Mouse (Mus musculus): Measurements from ENCODE around the gene Gimap8. TPM values are rescaled to one million over a fixed set of nuclear protein-coding genes. Genes with fewer than 3 reads are reported as not detected.

Gene Gimap8
- polyA plus RNA-seq, 1 experiment: 22.2 TPM

- peak overlapping the region; percentile 61 for H3K4me3 ChIP-seq (ENCODE audit: extremely low read depth, insufficient read depth, insufficient read length)
- peak overlapping the region; percentile 94 for H3K27ac ChIP-seq (ENCODE audit: insufficient read depth, low read length)
- H3K27me3 ChIP-seq (ENCODE audit: control insufficient read depth, insufficient read depth, low read length): no peaks in the 10 kb centered on the region
- 37% methylated on average over 2 of the region's 2 CpGs for WGBS
- no peak for TF ChIP-seq CTCF (IDR thresholded peaks at IDR 0.05; ENCODE audit: extremely low read depth, insufficient read depth, insufficient read length, insufficient replicate concordance)
- TF ChIP-seq POLR2A (IDR thresholded peaks at IDR 0.05; ENCODE audit: low read depth, low read length): peak; percentile 10; the same call in 1 of the 2 replicates
- DNase-seq (ENCODE audit: low read depth in 1 of 2, low spot score in 2 of 2): no peak
- peaks cover 21% of the 10 kb centered on the region for H3K36me3 ChIP-seq (ENCODE audit: control insufficient read depth, insufficient read depth, low read length)
- peaks cover 19% of the 10 kb centered on the region for H3K4me1 ChIP-seq (ENCODE audit: control insufficient read depth, insufficient read depth, insufficient read length)
Measured at GRCm38 (mm10) chr6:48687077-48687476, 40.0 kb downstream of the Gimap8 start.

GRCm38 (mm10) chr6:48689320-48689719, 42.3 kb downstream of the Gimap8 start:
- Histone ChIP-seq H3K27me3 (ENCODE audit: control insufficient read depth, insufficient read depth, low read length) (no peaks in the 10 kb centered on the region), H3K4me1 (ENCODE audit: control insufficient read depth, insufficient read depth, insufficient read length) (peaks cover 27% of the 10 kb centered on the region), H3K27ac (ENCODE audit: insufficient read depth, low read length) (peak overlapping the region; percentile 73), H3K36me3 (ENCODE audit: control insufficient read depth, insufficient read depth, low read length) (peaks cover 22% of the 10 kb centered on the region), H3K4me3 (ENCODE audit: extremely low read depth, insufficient read depth, insufficient read length) (peak overlapping the region; percentile 6; the same call in 1 of the 2 replicates)
- DNase-seq (ENCODE audit: low read depth in 1 of 2, low spot score in 2 of 2): peak in 1 of 2 experiments; percentile 55
- WGBS: 19% methylated on average over 2 of the region's 2 CpGs
- TF ChIP-seq POLR2A (IDR thresholded peaks at IDR 0.05; ENCODE audit: low read depth, low read length) (no peak), CTCF (IDR thresholded peaks at IDR 0.05; ENCODE audit: extremely low read depth, insufficient read depth, insufficient read length, insufficient replicate concordance) (no peak)

GRCm38 (mm10) chr6:48692962-48693361, 45.9 kb downstream of the Gimap8 start:
- Histone ChIP-seq H3K4me3 (ENCODE audit: extremely low read depth, insufficient read depth, insufficient read length) (no peak overlapping the region), H3K4me1 (ENCODE audit: control insufficient read depth, insufficient read depth, insufficient read length) (peaks cover 19% of the 10 kb centered on the region), H3K36me3 (ENCODE audit: control insufficient read depth, insufficient read depth, low read length) (peaks cover 18% of the 10 kb centered on the region), H3K27me3 (ENCODE audit: control insufficient read depth, insufficient read depth, low read length) (no peaks in the 10 kb centered on the region), H3K27ac (ENCODE audit: insufficient read depth, low read length) (peak overlapping the region; percentile 84)
- TF ChIP-seq CTCF (IDR thresholded peaks at IDR 0.05; ENCODE audit: extremely low read depth, insufficient read depth, insufficient read length, insufficient replicate concordance) (no peak), POLR2A (IDR thresholded peaks at IDR 0.05; ENCODE audit: low read depth, low read length) (no peak; the same call in 1 of the 2 replicates)
- 25% methylated on average over 6 of the region's 6 CpGs for WGBS
- peak; percentile 61 to 62 for DNase-seq (ENCODE audit: low read depth in 1 of 2, low spot score in 2 of 2)

DNA sequence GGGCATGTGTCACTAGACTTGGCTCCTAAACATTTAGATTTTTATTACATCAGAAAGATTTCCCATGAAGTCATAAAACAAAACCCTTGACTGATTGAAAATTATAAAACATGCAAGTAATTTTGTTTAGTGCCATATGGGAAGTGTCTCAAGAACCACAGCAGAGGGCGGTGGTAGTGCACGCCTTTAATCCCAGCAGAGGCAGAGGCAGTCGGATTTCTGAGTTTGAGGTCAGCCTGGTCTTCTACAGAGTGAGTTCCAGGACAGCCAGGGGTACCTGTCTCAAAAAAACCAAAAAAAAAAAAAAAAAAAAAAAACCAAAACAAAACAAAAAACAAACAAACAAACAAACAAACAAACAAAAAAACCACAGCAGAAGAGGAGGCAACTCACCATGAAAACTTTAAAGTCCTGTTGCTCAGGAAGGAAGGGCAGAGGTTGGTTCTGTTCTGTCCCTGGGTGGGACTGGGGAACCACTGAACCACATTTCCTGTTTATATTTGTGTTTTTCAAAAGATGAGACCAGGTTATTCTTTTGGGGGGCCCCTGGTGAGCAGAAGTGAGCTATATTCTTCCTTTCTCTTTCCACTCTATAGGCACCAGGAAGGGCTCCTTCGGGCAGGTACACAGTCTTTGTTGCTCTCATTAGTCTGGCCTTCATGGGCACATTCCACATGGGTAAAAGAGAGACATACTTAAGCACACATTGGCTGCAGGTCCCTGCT, 50.0 kb downstream of the Gimap8 start:
- TF ChIP-seq CTCF (IDR thresholded peaks at IDR 0.05; ENCODE audit: extremely low read depth, insufficient read depth, insufficient read length, insufficient replicate concordance) (no peak), POLR2A (IDR thresholded peaks at IDR 0.05; ENCODE audit: low read depth, low read length) (no peak)
- Histone ChIP-seq H3K27me3 (ENCODE audit: control insufficient read depth, insufficient read depth, low read length) (no peaks in the 10 kb centered on the region), H3K36me3 (ENCODE audit: control insufficient read depth, insufficient read depth, low read length) (peaks cover 9% of the 10 kb centered on the region), H3K4me3 (ENCODE audit: extremely low read depth, insufficient read depth, insufficient read length) (no peak overlapping the region), H3K27ac (ENCODE audit: insufficient read depth, low read length) (peak overlapping the region; percentile 81), H3K4me1 (ENCODE audit: control insufficient read depth, insufficient read depth, insufficient read length) (peaks cover 43% of the 10 kb centered on the region)
- WGBS: 86% methylated on average over 4 of the region's 4 CpGs
- DNase-seq (ENCODE audit: low read depth in 1 of 2, low spot score in 2 of 2): peak in 1 of 2 experiments; percentile 6

GRCm38 (mm10) chr6:48697555-48697930, 50.5 kb downstream of the Gimap8 start:
- Histone ChIP-seq H3K27ac (ENCODE audit: insufficient read depth, low read length) (peak overlapping the region; percentile 81), H3K27me3 (ENCODE audit: control insufficient read depth, insufficient read depth, low read length) (no peaks in the 10 kb centered on the region), H3K4me3 (ENCODE audit: extremely low read depth, insufficient read depth, insufficient read length) (no peak overlapping the region), H3K36me3 (ENCODE audit: control insufficient read depth, insufficient read depth, low read length) (peaks cover 12% of the 10 kb centered on the region), H3K4me1 (ENCODE audit: control insufficient read depth, insufficient read depth, insufficient read length) (peaks cover 46% of the 10 kb centered on the region; the same call in 1 of the 2 replicates)
- no peak for DNase-seq (ENCODE audit: low read depth in 1 of 2, low spot score in 2 of 2)
- TF ChIP-seq POLR2A (IDR thresholded peaks at IDR 0.05; ENCODE audit: low read depth, low read length) (no peak), CTCF (IDR thresholded peaks at IDR 0.05; ENCODE audit: extremely low read depth, insufficient read depth, insufficient read length, insufficient replicate concordance) (no peak)
- 53% methylated on average over 1 of the region's 1 CpGs for WGBS

- H3K4me3 ChIP-seq (ENCODE audit: extremely low read depth, insufficient read depth, insufficient read length): no peak overlapping the region
- H3K4me1 ChIP-seq (ENCODE audit: control insufficient read depth, insufficient read depth, insufficient read length): peaks cover 52% of the 10 kb centered on the region; the same call in 1 of the 2 replicates
- no peak for TF ChIP-seq CTCF (IDR thresholded peaks at IDR 0.05; ENCODE audit: extremely low read depth, insufficient read depth, insufficient read length, insufficient replicate concordance)
- no peak for TF ChIP-seq POLR2A (IDR thresholded peaks at IDR 0.05; ENCODE audit: low read depth, low read length)
- 44% methylated on average over 7 of the region's 7 CpGs for WGBS
- H3K27me3 ChIP-seq (ENCODE audit: control insufficient read depth, insufficient read depth, low read length): no peaks in the 10 kb centered on the region
- DNase-seq (ENCODE audit: low read depth in 1 of 2, low spot score in 2 of 2): peak in 1 of 2 experiments; percentile 2
- peaks cover 19% of the 10 kb centered on the region for H3K36me3 ChIP-seq (ENCODE audit: control insufficient read depth, insufficient read depth, low read length)
- peak overlapping the region; percentile 92 for H3K27ac ChIP-seq (ENCODE audit: insufficient read depth, low read length)
Measured at GRCm38 (mm10) chr6:48698066-48698856, 51.2 kb downstream of the Gimap8 start.
